Mouse (Mus musculus) liver, postnatal 0 days (tissue): ENCODE results near the gene Lonrf2.

ENCODE experiments used
- CTCF ChIP-seq: sonication (generic); IDR thresholded peaks from 2 replicates; pipeline ENCODE4 v1.5.1; 2016; ENCODE audit warnings: antibody characterized with exemption, low read depth
- EP300 ChIP-seq: IDR thresholded peaks from 2 replicates; pipeline ENCODE4 v1.6.1; 2016; ENCODE audit warnings: antibody characterized with exemption, low read depth, mild to moderate bottlenecking

- TF ChIP-seq CTCF: peak; percentile 23
- no peak for TF ChIP-seq EP300
Measured at GRCm38 (mm10) chr1:38834899-38835298, 1.6 kb downstream of the Lonrf2 start.
